Mouse (Mus musculus) left cerebral cortex, adult 18-20 months (tissue): ENCODE data around the gene Hspbp1. TPM values are rescaled to one million over a fixed set of nuclear protein-coding genes. Genes with fewer than 3 reads are reported as not detected.
A peak's percentile ranks its signal among the peaks of the same experiment; 100 is the strongest.

Experiments
- DNase-seq, 2 experiments: peaks; one replicate each; pipeline ENCODE4 v3.0.0; 2021 to 2022; ENCODE audit warnings: low spot score in 2 of 2, mixed read lengths in 1 of 2
- total RNA-seq, 2 experiments: library from RNA; stranded (reverse); gene quantifications; 2 replicates each; pipeline ENCODE4 v1.2.3; 2021

The Hspbp1 gene
- total RNA-seq, 2 experiments from 2014 or later, result 100 to 105 TPM

GRCm38 (mm10) chr7:4641155-4641554 lies 43.7 kb downstream of the Hspbp1 start:
- no peak for DNase-seq

- no peak for DNase-seq
Measured at GRCm38 (mm10) chr7:4636179-4636578, 48.7 kb downstream of the Hspbp1 start.

- no peak for DNase-seq
Measured at GRCm38 (mm10) chr7:4631031-4631430, 53.8 kb downstream of the Hspbp1 start, which contains the start of gene Tmem86b. Tmem86b (minus strand) TSS chr7:4631422.

- no peak for DNase-seq
Measured at GRCm38 (mm10) chr7:4630198-4630597, 54.7 kb downstream of the Hspbp1 start.

GRCm38 (mm10) chr7:4629586-4629985 lies 55.3 kb downstream of the Hspbp1 start:
- DNase-seq, result no peak

GRCm38 (mm10) chr7:4625928-4626327 lies 58.9 kb downstream of the Hspbp1 start:
- DNase-seq, result no peak

GRCm38 (mm10) chr7:4624343-4624742 lies 60.5 kb downstream of the Hspbp1 start:
- DNase-seq, result no peak

- peak; percentile 45 to 60 for DNase-seq
Measured at GRCm38 (mm10) chr7:4623544-4624189, 61.2 kb downstream of the Hspbp1 start.

- no peak for DNase-seq
Measured at GRCm38 (mm10) chr7:4619979-4620378, 64.9 kb downstream of the Hspbp1 start.

GRCm38 (mm10) chr7:4613740-4614403 lies 71.0 kb downstream of the Hspbp1 start:
- DNase-seq, result no peak

- DNase-seq, result no peak
Measured at GRCm38 (mm10) chr7:4612956-4613355, 71.9 kb downstream of the Hspbp1 start.

GRCm38 (mm10) chr7:4612386-4612785 lies 72.5 kb downstream of the Hspbp1 start:
- DNase-seq, result no peak

- no peak for DNase-seq
Measured at GRCm38 (mm10) chr7:4611921-4612341, 72.9 kb downstream of the Hspbp1 start.

GRCm38 (mm10) chr7:4611511-4611910 lies 73.4 kb downstream of the Hspbp1 start:
- DNase-seq, result no peak

Other genes with a start within 250 kb of the Hspbp1 start
- gene Rdh13, start 239.4 kb downstream of the Hspbp1 start, total RNA-seq, result 10 to 100 TPM; 25.3 to 28.1 TPM
- gene Eps8l1, start 224.4 kb downstream of the Hspbp1 start, total RNA-seq, result 1 to 10 TPM; 4.7 to 7.9 TPM
- gene Ppp1r12c, start 183.4 kb downstream of the Hspbp1 start, total RNA-seq, result 100 to 1,000 TPM; 154 TPM
- 10 to 100 TPM in 1 of 2 experiments, 1 to 10 TPM in 1; 7.6 to 11.7 TPM for gene Tnnt1, start 168.7 kb downstream of the Hspbp1 start, total RNA-seq
- gene Tnni3, start 160.8 kb downstream of the Hspbp1 start, total RNA-seq, result 1 to 10 TPM in 1 of 2 experiments, under 1 TPM in 1; 0.88 to 1.3 TPM
- under 1 TPM; 0.23 to 0.37 TPM for gene Dnaaf3, start 152.6 kb downstream of the Hspbp1 start, total RNA-seq
- 100 to 1,000 TPM; 281 to 299 TPM for gene Syt5, start 137.5 kb downstream of the Hspbp1 start, total RNA-seq
- gene Ptprh, start 81.0 kb downstream of the Hspbp1 start, total RNA-seq, result 1 to 10 TPM in 1 of 2 experiments, under 1 TPM in 1; 0.82 to 1.1 TPM
- gene Tmem86b, start 53.6 kb downstream of the Hspbp1 start, total RNA-seq, result 10 to 100 TPM; 13.9 to 16.7 TPM
- gene Ppp6r1, start 26.0 kb downstream of the Hspbp1 start, total RNA-seq, result 100 to 1,000 TPM; 129 to 135 TPM
- 100 to 1,000 TPM; 436 to 437 TPM for gene Brsk1, start 5.5 kb upstream of the Hspbp1 start, total RNA-seq
- gene Tmem150b, start 40.2 kb upstream of the Hspbp1 start, total RNA-seq, result not detected
- gene Kmt5c, start 55.0 kb upstream of the Hspbp1 start, total RNA-seq, result 10 to 100 TPM; 19.0 to 25.2 TPM
- 1 to 10 TPM; 5.0 to 8.8 TPM for gene Cox6b2, start 68.0 kb upstream of the Hspbp1 start, total RNA-seq
- gene Fam71e2, start 86.2 kb upstream of the Hspbp1 start, total RNA-seq, result not detected
- gene Il11, start 97.8 kb upstream of the Hspbp1 start, total RNA-seq, result under 1 TPM; 0.28 to 0.30 TPM
- gene Tmem190, start 97.9 kb upstream of the Hspbp1 start, total RNA-seq, result not detected
- gene Tmem238, start 104.6 kb upstream of the Hspbp1 start, total RNA-seq, result 1 to 10 TPM; 2.0 to 3.1 TPM
- gene Rpl28, start 107.8 kb upstream of the Hspbp1 start, total RNA-seq, result 100 to 1,000 TPM; 439 to 453 TPM
- 100 to 1,000 TPM; 101 to 108 TPM for gene Ube2s, start 127.5 kb upstream of the Hspbp1 start, total RNA-seq
- 100 to 1,000 TPM; 102 to 115 TPM for gene Shisa7, start 159.6 kb upstream of the Hspbp1 start, total RNA-seq
- gene Isoc2b, start 185.2 kb upstream of the Hspbp1 start, total RNA-seq, result 1 to 10 TPM; 4.5 to 5.9 TPM
- gene Isoc2a, start 192.1 kb upstream of the Hspbp1 start, total RNA-seq, result 10 to 100 TPM; 14.2 to 14.8 TPM
- under 1 TPM in 1 of 2 experiments, not detected in 1; 0.46 TPM for gene Gm36210, start 221.4 kb upstream of the Hspbp1 start, total RNA-seq
- gene Zfp628, start 230.1 kb upstream of the Hspbp1 start, total RNA-seq, result 10 to 100 TPM; 14.7 to 15.9 TPM
- 100 to 1,000 TPM; 104 TPM for gene Nat14, start 237.0 kb upstream of the Hspbp1 start, total RNA-seq
- 1 to 10 TPM; 2.6 to 3.3 TPM for gene Ssc5d, start 240.7 kb upstream of the Hspbp1 start, total RNA-seq